Mouse (Mus musculus): ENCODE measurements around the gene Pigl. TPM values are rescaled to one million over a fixed set of nuclear protein-coding genes. Genes with fewer than 3 reads are reported as not detected.

The Pigl gene
- polyA plus RNA-seq, 1 experiment from 2014 or later, result 7.9 TPM

DNA sequence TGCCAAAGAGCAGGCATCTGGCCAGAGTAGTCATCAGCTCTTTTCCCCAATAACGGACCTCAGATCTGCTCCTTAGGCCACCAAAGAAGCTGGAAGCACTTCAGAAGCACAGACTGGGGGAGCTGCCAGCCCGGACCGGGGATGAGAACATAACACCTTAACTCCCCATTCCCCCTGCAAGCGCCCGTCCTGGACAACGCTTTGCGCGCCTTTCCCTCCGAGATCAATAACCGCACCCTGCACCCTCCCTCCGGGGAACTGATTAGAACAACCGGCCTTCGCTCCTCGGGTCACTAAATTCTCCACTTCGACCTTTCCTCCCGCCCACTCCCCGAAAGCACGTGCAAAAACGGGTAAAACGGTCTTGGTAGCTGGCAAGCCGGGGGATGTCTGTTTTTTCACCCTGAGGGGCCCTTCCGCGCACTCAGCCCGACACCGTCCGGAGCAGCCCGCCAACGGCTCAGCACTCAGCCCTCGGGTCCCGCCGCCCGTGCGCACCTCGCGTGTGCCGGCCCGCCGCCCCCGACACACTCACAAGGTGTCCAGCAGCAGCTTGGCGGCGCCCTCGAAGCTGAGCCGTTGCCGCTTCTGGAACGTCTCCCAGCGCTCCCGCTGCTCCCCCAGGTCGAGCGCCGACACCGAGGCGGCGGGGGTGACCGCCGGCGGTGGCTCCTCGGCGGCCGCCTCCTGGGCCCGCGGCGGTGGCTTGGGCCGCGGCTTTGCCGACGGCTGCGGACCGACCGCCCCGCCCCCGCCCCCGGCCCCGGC is 80.2 kb downstream of the Pigl start:
- Histone ChIP-seq H3K27me3 (replicated peaks) (peaks cover 17% of the 10 kb centered on the region), H3K36me3 (peaks cover 16% of the 10 kb centered on the region), H3K4me1 (peaks cover 22% of the 10 kb centered on the region), H3K4me3 (peak overlapping the region; percentile 85), H3K4me2 (peak overlapping the region; percentile 98), H3K9ac (peak overlapping the region; percentile 95), H3K9me3 (replicated peaks) (no peaks in the 10 kb centered on the region), H3K27ac (peak overlapping the region; percentile 81)
- WGBS (ENCODE audit: insufficient replicate concordance), result under 1% methylated on average over 71 of the region's 73 CpGs
- peak; percentile 83 for ATAC-seq

DNA sequence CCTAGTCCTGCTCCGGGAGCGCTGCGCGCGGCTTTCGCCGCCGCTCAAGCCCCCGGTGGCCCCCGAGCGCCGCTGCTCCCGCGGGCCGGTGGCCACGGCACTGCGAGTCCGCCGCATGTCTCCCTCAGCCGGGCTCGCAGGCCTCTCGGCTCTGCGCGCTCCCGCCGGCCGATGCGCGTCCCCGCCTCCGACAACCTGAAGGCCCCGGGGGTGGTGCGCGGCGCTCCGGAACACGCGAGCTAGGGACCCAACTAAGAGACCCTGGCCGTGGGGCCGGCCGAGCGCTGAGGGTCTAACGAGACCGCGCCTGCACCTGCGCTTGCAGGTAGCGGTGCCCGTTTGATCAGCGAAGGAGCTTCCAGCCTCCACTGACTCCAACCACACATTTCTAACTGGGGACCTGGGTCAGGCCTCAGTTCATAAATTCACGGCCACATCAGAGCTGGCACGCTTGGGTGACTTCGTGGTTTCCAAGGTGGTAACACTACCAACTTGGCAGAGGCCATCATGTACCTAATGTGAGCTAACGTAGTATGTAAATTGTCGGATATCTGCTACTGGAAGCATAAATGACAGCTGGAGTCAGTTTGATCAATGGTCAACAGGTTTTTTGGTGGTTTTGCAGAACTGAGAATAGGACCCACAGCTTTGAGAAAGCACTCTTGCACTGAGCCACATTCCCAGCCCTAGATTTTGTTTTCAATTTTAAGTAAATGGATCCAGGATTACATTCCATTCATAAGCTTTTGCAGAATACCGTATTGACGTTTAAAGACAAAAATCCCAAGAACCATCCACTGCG is 81.0 kb downstream of the Pigl start, which contains the start of gene Cenpv:
TSS of gene Cenpv (minus strand) at position 173 of the 802 bp plus-strand sequence.
- ATAC-seq, result peak; percentile 78
- H3K9ac ChIP-seq, result peak within 1 kb of the TSS; percentile 95
- peaks cover 17% of the 10 kb centered on the region for H3K27me3 ChIP-seq (replicated peaks)
- 8% methylated on average over 55 of the region's 57 CpGs for WGBS (ENCODE audit: insufficient replicate concordance)
- peaks cover 11% of the 10 kb centered on the region; the same call in 1 of the 2 replicates for H3K36me3 ChIP-seq
- peak within 1 kb of the TSS; percentile 98 for H3K4me2 ChIP-seq
- peak within 1 kb of the TSS; percentile 85 for H3K4me3 ChIP-seq
- no peaks in the 10 kb centered on the region for H3K9me3 ChIP-seq (replicated peaks)
- H3K4me1 ChIP-seq, result peaks cover 22% of the 10 kb centered on the region
- peak within 1 kb of the TSS; percentile 81 for H3K27ac ChIP-seq

DNA sequence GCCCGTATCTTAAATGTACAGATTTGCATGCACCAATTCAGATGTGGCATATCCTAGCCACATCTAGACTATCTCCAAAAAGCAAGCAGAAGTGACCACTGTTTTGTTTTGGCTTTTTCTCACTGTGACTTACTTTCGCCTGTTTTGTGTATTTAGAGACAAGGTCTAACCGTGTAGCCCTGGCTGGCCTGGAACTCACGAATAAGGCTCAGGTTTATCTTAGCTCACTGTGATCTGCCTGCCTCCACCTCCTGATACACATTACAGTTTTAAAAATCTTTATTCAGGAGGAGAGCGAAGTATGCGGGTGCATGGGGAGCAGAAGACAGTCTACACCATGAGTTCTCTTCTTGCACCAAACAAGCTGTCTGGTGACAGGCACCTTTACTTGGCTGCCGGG is 81.9 kb downstream of the Pigl start:
- H3K4me3 ChIP-seq, result no peak overlapping the region
- no peak for ATAC-seq
- no peak overlapping the region for H3K4me2 ChIP-seq
- H3K4me1 ChIP-seq, result peaks cover 22% of the 10 kb centered on the region
- H3K9me3 ChIP-seq (replicated peaks), result no peaks in the 10 kb centered on the region
- peaks cover 6% of the 10 kb centered on the region; the same call in 1 of the 2 replicates for H3K36me3 ChIP-seq
- 64% methylated on average over 7 of the region's 7 CpGs for WGBS (ENCODE audit: insufficient replicate concordance)
- no peak overlapping the region for H3K9ac ChIP-seq
- H3K27ac ChIP-seq, result no peak overlapping the region
- peaks cover 17% of the 10 kb centered on the region for H3K27me3 ChIP-seq (replicated peaks)

DNA sequence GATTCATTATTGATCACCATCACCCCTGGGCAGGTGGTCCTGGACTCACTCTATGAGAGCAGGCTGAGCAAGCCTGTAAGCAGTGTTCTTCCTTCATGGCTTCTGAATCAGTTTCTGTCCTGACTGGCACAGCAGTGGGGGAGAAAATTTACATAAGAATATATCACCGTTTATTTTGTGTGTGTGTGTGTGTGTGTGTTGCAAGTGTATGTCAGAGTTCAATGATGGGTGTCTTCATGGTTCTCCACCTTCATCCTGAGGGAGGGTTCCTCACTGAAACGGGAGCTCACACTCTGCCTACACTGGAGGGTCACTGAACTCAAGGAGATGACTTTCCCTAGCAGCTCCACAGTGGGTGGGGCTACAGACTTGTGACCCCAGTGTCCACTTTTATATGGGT is 82.7 kb downstream of the Pigl start:
- WGBS (ENCODE audit: insufficient replicate concordance), result 64% methylated on average over 2 of the region's 2 CpGs

DNA sequence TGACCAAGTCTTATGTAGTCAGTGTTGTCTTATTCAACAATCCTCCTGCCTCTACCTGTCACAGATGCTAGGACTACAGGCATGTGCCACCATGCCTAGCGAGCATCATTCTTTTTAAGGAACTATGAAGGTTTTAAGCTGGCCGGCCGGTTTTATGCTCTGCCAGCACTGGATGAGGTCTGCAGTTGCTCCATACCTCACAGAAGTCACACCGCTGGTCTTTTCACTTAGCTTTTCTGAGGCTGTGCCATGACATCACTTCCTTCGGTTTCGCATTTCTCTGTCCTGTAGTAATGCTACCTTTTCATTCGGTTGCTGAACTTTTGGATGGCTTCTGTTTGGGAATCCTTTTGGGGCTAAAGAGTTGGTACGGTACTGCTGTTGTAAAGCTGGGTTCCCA is 83.3 kb downstream of the Pigl start:
- H3K9ac ChIP-seq, result no peak overlapping the region
- ATAC-seq, result no peak
- peaks cover 22% of the 10 kb centered on the region for H3K4me1 ChIP-seq
- H3K36me3 ChIP-seq, result no peaks in the 10 kb centered on the region
- 59% methylated on average over 8 of the region's 8 CpGs for WGBS (ENCODE audit: insufficient replicate concordance)
- H3K27me3 ChIP-seq (replicated peaks), result peaks cover 17% of the 10 kb centered on the region
- H3K27ac ChIP-seq, result no peak overlapping the region
- no peak overlapping the region for H3K4me3 ChIP-seq
- no peaks in the 10 kb centered on the region for H3K9me3 ChIP-seq (replicated peaks)
- H3K4me2 ChIP-seq, result no peak overlapping the region

More for the DNA sequence above, 82.7 kb downstream of the Pigl start:
- no peaks in the 10 kb centered on the region for H3K36me3 ChIP-seq
- peaks cover 22% of the 10 kb centered on the region for H3K4me1 ChIP-seq
- no peak overlapping the region for H3K4me3 ChIP-seq
- no peaks in the 10 kb centered on the region for H3K9me3 ChIP-seq (replicated peaks)
- no peak overlapping the region for H3K4me2 ChIP-seq
- H3K27ac ChIP-seq, result no peak overlapping the region
- no peak overlapping the region for H3K9ac ChIP-seq
- H3K27me3 ChIP-seq (replicated peaks), result peaks cover 17% of the 10 kb centered on the region
- no peak for ATAC-seq

DNA sequence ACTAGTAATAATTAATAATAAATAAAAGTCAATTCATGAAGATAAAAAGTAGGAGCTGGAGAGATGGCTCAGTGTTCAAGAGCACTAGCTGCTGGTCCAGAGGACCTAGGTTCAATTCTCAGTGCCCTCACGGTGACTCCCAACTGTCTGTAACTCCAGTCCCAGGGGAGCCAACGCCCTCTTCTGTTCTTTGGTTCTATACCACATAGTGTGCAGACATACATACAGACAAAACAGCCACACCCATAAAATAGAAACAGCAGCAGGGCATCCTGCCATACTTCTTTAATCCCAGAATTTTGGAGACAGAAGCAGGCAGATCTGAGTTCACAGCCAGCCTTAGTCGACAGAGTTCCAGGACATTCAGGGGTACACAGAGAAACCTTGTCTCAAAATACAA is 85.7 kb downstream of the Pigl start:
- ATAC-seq, result no peak

DNA sequence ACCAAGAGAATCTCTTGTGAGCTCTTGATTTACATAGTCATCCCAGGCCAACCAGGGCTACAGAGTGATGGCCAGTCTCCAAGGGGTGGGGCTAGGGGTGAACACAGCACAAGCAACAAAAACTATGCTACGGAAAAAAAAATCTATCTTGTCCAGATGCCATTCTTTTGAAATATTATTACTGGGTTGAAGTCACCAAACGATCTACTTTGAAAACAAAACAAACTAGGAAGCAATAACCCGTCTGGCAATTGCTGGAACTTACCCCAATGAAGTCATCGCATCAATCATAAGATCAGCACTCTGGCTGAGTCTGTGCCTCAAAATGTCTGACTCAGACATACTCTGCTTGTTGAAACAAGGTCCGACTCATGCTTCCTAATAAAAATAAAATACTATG is 91.5 kb downstream of the Pigl start:
- peak overlapping the region; percentile 82 for H3K4me3 ChIP-seq
- whole genome bisulfite sequencing (ENCODE audit: insufficient replicate concordance), result 22% methylated on average over 5 of the region's 5 CpGs
- peak overlapping the region; percentile 99 for H3K4me2 ChIP-seq
- no peaks in the 10 kb centered on the region for H3K9me3 ChIP-seq (replicated peaks)
- peak overlapping the region; percentile 94 for H3K9ac ChIP-seq
- ATAC-seq, result no peak
- peaks cover 22% of the 10 kb centered on the region for H3K36me3 ChIP-seq
- peaks cover 40% of the 10 kb centered on the region for H3K4me1 ChIP-seq
- peak overlapping the region; percentile 98 for H3K27ac ChIP-seq
- H3K27me3 ChIP-seq (replicated peaks), result no peaks in the 10 kb centered on the region

More for the DNA sequence above, 85.7 kb downstream of the Pigl start:
- Histone ChIP-seq H3K9ac (no peak overlapping the region), H3K36me3 (no peaks in the 10 kb centered on the region), H3K27me3 (replicated peaks) (peaks cover 15% of the 10 kb centered on the region), H3K9me3 (replicated peaks) (no peaks in the 10 kb centered on the region), H3K4me2 (no peak overlapping the region), H3K4me1 (peaks cover 11% of the 10 kb centered on the region), H3K4me3 (no peak overlapping the region), H3K27ac (no peak overlapping the region)
- WGBS (ENCODE audit: insufficient replicate concordance), result 73% methylated on average over 3 of the region's 3 CpGs

DNA sequence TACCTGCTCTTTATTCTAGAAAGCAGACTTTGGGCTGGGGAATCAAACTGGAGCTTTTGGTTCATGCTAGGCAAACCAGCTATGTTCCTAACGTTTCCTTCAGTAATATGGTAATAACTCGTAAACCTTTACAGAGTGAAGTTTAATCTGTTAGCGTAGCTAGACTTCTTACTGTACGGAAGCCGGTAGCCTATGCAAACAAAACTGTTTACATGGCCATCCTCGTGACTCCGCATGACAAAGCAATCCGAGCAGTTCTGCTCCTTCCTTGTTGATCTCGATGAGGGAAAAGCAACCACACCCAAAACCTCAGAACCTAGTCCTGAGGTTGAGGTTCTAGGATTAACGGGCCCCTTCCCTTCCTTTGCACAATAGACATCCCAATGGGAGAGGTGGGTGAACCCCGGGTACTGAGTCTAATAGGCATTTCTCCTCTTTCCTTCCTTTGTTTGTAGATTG is 92.0 kb downstream of the Pigl start:
- H3K9ac ChIP-seq, result peak overlapping the region; percentile 94
- ATAC-seq, result peak; percentile 67
- WGBS (ENCODE audit: insufficient replicate concordance), result 1% methylated on average over 11 of the region's 11 CpGs
- H3K27me3 ChIP-seq (replicated peaks), result no peaks in the 10 kb centered on the region
- peak overlapping the region; percentile 98 for H3K27ac ChIP-seq
- H3K4me2 ChIP-seq, result peak overlapping the region; percentile 99
- no peaks in the 10 kb centered on the region for H3K9me3 ChIP-seq (replicated peaks)
- H3K4me3 ChIP-seq, result peak overlapping the region; percentile 82
- peaks cover 27% of the 10 kb centered on the region for H3K36me3 ChIP-seq
- peaks cover 45% of the 10 kb centered on the region for H3K4me1 ChIP-seq

DNA sequence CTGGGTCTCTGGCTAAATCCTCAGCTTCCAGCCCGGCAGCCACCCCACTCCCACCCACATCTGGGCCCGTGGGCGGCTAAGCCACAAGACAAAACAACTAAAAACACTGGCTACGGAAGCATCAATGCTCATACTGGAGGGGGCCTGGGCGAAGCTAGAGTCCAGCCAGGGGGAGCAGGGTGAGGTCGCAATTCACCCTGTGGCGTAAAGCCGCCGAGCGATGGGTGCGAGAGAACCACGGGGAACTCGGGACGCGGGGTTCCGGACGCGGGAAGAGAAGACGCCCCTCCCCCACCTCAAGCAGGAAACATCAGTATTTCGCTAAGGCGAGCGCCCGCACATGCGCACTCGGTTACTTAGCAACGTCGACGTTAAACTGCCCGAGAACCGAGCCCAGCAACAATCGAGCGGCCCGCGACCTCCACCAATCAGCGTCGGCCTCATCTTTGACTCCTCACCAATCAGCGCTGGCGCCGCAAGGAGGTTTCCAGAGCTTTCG is 92.5 kb downstream of the Pigl start, which contains the start of gene Ubb:
TSS of gene Ubb (plus strand) at position 445 of the 499 bp plus-strand sequence.
- Histone ChIP-seq H3K36me3 (peaks cover 32% of the 10 kb centered on the region), H3K27me3 (replicated peaks) (no peaks in the 10 kb centered on the region), H3K9ac (peak within 1 kb of the TSS; percentile 94), H3K4me2 (peak within 1 kb of the TSS; percentile 99), H3K27ac (peak within 1 kb of the TSS; percentile 98), H3K4me1 (peaks cover 48% of the 10 kb centered on the region), H3K4me3 (peak within 1 kb of the TSS; percentile 82), H3K9me3 (replicated peaks) (no peaks in the 10 kb centered on the region)
- ATAC-seq, result peak; percentile 92
- under 1% methylated on average over 40 of the region's 40 CpGs for WGBS (ENCODE audit: insufficient replicate concordance)

DNA sequence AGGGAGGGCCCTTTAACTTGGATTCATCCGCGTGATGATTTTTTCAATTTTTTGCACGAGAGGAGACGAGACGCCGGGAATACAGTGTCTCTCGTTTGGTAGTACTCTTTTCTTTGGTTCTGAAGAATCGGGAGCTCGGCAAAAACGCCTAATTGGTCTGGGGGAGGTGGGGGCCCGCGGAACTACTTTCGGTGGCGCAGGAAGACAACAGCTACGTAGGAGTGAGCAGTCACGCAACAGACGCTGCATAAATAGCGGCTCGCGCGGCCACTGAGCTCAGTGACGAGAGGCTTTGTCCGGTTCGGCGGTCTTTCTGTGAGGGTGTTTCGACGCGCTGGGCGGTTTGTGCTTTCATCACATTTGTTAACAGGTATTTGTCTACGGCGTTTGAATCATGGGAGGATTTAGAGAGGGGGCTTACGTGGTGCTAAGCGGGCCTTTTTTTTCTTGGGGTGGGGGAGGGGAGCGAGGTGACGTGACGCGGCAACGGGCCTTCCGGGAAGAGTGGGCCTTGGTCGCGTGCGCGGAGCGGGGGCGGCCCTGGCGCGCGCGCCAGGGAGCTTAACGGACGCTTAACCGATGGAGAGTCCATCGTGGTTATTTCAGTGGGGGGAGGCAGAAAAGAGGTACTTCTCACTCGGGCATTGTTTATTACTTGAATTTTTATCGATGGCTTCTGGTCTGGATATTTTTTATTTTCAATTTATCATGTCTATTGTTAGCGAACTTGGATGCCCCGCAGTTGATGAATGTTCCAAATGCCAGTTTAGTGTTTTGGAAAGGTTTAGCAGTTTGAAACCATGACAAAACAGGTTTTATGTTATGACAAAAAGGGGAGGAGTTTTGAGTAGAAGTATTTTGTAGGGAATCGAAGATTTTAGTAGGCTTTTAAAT is 93.2 kb downstream of the Pigl start:
- Histone ChIP-seq H3K4me1 (peaks cover 48% of the 10 kb centered on the region), H3K9ac (peak overlapping the region; percentile 84), H3K27ac (peak overlapping the region; percentile 98), H3K9me3 (replicated peaks) (no peaks in the 10 kb centered on the region), H3K27me3 (replicated peaks) (no peaks in the 10 kb centered on the region), H3K4me3 (peak overlapping the region; percentile 82), H3K36me3 (peaks cover 35% of the 10 kb centered on the region), H3K4me2 (peak overlapping the region; percentile 99)
- under 1% methylated on average over 58 of the region's 58 CpGs for WGBS (ENCODE audit: insufficient replicate concordance)
- peak; percentile 80 for ATAC-seq

DNA sequence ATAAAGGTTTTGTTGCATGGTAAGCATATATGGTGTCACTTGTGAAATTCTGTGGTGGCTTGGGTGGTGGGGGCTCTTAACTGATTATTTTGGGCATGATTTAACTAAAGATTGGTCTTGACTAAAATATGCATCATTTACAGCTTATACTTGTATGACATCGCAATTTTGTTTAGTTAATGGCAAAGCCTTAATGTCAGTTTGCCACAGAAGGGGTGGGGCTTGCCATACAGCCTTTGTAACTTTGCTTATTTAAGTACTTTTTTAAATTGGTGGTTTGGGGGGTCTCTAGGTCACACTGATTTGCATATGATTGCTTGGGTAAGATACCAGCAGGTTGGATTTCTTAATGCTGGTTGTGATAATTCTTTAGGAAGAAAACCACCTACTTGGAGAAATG is 94.9 kb downstream of the Pigl start:
- Histone ChIP-seq H3K4me1 (peaks cover 48% of the 10 kb centered on the region), H3K36me3 (peaks cover 35% of the 10 kb centered on the region), H3K4me2 (peak overlapping the region; percentile 76), H3K4me3 (peak overlapping the region; percentile 63), H3K9ac (peak overlapping the region; percentile 61), H3K27me3 (replicated peaks) (no peaks in the 10 kb centered on the region), H3K27ac (no peak overlapping the region), H3K9me3 (replicated peaks) (no peaks in the 10 kb centered on the region)
- 27% methylated on average over 1 of the region's 1 CpGs for WGBS (ENCODE audit: insufficient replicate concordance)
- no peak for ATAC-seq

Measured in liver, embryonic 12.5 days (tissue).